Mouse (Mus musculus): ENCODE data around the gene Tbc1d16. TPM values are rescaled to one million over a fixed set of nuclear protein-coding genes. Genes with fewer than 3 reads are reported as not detected.
"Not testable (repeated sequence)": the region's sequence is repeated elsewhere in the genome, so short reads cannot be mapped to it uniquely, and the experiment has no call there.

Tbc1d16 gene
- 12.8 and 15.0 TPM in 2 replicates for polyA plus RNA-seq (2015; fragmentation: Nextera tagmentation; extraction: Ambion mirVana)

DNA sequence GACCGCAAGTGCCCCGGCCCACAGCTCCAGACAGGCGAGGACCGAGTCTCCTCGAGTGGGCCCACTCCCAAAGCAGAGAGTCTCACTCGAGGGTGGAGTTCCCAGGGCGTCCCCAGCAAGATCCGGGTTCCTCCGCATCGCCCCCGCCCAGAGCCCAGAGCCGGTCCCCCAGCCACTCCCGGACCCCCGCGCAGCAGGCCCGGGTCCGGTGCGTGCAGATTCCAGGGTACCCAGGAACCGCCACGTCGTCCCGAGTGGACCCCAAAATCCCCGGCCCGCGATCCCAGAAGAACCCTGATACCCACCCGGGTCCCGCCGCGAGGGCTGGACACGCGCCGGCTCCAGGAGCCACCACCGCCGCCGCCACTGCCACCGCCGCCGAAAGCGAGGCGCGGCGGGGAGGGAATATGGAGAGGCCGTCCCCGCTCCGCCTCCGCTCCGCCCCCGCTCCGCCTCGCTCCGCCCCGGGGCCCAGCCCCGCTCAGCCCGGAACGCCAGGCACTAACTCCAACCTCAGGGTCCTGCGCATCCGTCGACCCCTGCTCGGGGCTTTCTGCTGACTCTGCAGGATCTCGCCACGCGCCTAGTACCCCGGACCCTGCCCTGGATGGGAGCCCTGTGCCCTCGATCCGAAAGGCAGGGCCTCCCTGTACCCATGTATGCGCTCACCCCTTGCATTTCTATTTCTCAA lies at the start of gene Tbc1d16, which contains the start of gene Ccdc40:
Tbc1d16 (minus strand) TSS at position 409 of the 691 bp plus-strand sequence.
Ccdc40 (plus strand) TSS at position 482 of the 691 bp plus-strand sequence.
- 1% methylated on average over 66 of the region's 66 CpGs for WGBS
- no peaks in the 10 kb centered on the region for H3K9me3 ChIP-seq (replicated peaks)
- peak within 1 kb of the TSS; percentile 89 for H3K4me2 ChIP-seq
- H3K4me3 ChIP-seq (replicated peaks): peak within 1 kb of the TSS; percentile 70
- peaks cover 50% of the 10 kb centered on the region for H3K4me1 ChIP-seq
- H3K9ac ChIP-seq: peak within 1 kb of the TSS; percentile 84
- H3K27ac ChIP-seq: peak within 1 kb of the TSS; percentile 28; the same call in 1 of the 2 replicates
- H3K27me3 ChIP-seq: peaks cover 8% of the 10 kb centered on the region; the same call in 1 of the 2 replicates
- peak; percentile 91 for ATAC-seq (replicated peaks; ENCODE audit: low FRiP score)
- H3K36me3 ChIP-seq: no peaks in the 10 kb centered on the region

DNA sequence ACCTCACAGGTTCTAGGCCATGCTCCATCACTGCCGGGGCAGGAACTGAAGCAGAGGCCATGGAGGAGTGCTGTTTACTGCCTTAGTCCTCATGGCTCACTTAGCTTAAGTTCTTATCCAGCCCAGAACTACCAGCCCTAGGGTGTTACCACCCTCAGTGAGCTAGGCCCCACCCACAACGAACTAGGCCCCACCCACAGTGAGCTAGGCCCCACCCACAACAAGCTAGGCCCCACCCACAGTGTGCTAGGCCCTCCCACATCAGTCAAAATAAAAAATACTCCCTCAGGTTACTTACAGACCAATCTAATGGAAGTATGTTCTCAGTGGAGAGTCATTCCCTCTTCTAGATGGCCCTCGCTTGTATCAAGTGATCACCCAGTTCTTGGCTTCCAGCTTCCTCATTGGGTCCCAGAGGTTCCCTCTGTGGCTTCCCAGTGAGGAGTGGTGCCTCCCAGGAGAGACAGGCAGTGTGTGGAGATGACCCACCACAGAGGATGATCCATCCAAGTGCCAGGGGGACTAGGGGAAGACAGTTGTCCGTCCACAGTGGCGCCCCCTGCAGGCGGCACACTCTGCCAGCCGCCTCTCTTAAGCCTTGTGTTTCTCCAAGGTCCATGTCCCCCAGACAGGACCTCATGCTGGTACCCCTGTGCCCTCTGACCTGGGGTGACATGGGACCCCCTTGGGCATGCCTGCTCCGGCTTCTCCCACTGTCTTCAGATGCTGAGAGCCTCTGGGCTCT lies 45.1 kb upstream of the Tbc1d16 start:
- Histone ChIP-seq H3K36me3 (peaks cover 41% of the 10 kb centered on the region), H3K9ac (no peak overlapping the region), H3K4me1 (peaks cover 3% of the 10 kb centered on the region), H3K27me3 (no peaks in the 10 kb centered on the region), H3K27ac (no peak overlapping the region), H3K4me2 (no peak overlapping the region), H3K4me3 (replicated peaks) (no peak overlapping the region), H3K9me3 (replicated peaks) (no peaks in the 10 kb centered on the region)
- 86% methylated on average over 8 of the region's 8 CpGs for WGBS
- ATAC-seq (replicated peaks; ENCODE audit: low FRiP score): no peak

DNA sequence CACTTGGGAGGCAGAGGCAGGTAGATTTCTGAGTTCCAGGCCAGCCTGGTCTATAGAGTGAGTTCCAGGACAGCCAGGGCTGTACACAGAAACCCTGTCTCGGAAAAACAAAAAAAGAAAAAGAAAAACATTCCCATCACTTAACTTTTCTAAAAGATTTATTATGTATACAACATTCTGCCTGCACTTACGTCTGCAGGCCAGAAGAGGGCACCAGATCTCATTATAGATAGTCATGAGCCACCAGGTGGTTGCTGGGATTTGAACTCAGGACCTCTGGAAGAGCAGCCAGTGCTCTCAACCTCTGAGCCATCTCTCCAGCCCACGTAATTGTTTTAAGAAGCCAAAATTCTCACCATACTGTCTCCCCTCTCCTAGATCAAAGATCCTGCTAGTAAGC lies 44.2 kb upstream of the Tbc1d16 start:
- not testable (repeated sequence) for H3K9me3 ChIP-seq (replicated peaks); ATAC-seq (replicated peaks; ENCODE audit: low FRiP score); H3K4me2 ChIP-seq; H3K27ac ChIP-seq; H3K4me1 ChIP-seq; H3K9ac ChIP-seq; H3K27me3 ChIP-seq; H3K4me3 ChIP-seq (replicated peaks)
- 58% methylated on average over 3 of the region's 3 CpGs for WGBS
- H3K36me3 ChIP-seq: peaks cover 41% of the 10 kb centered on the region

DNA sequence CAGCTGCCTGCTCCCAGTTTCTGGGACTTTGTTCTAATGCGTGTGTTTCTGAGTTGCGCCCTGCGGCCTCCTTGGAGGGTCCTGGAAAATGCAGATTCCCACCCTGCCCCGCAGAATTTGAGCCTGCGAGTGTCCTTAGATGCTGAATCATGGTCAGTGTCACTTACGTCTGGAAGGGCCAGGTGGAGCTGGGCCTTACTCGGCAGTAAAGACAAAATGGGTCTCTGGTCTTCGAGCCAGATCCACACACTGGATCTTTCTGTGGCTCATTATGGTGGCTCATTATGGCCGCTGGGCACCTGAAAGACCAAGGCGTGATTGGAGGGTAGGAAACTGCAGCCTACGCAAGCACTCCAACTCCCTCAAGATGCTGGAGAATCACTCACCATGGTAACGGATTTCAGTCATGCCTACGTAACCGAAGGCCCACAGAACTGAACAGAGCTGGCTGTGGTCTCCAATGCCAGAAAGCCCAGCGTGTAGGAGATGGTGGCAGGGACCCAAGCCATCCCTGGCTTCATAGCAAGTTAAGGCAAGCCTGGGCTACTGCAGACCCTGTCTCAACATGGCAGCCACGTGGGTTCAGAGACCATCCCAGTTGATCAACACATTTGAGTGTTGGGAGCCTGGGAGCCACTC lies 40.4 kb upstream of the Tbc1d16 start:
- no peaks in the 10 kb centered on the region for H3K27me3 ChIP-seq
- 0 out of 2 replicates have a peak overlapping the region, but pooled peaks have one; percentile 63 for H3K27ac ChIP-seq
- peak overlapping the region; percentile 70 for H3K4me3 ChIP-seq (replicated peaks)
- H3K4me2 ChIP-seq: peak overlapping the region; percentile 95
- 0 out of 2 replicates have a peak, but pooled peaks have one; percentile 7 for ATAC-seq (replicated peaks; ENCODE audit: low FRiP score)
- WGBS: 75% methylated on average over 16 of the region's 16 CpGs
- H3K9me3 ChIP-seq (replicated peaks): no peaks in the 10 kb centered on the region
- peak overlapping the region; percentile 68; the same call in 1 of the 2 replicates for H3K9ac ChIP-seq
- peaks cover 13% of the 10 kb centered on the region for H3K4me1 ChIP-seq
- peaks cover 12% of the 10 kb centered on the region for H3K36me3 ChIP-seq

DNA sequence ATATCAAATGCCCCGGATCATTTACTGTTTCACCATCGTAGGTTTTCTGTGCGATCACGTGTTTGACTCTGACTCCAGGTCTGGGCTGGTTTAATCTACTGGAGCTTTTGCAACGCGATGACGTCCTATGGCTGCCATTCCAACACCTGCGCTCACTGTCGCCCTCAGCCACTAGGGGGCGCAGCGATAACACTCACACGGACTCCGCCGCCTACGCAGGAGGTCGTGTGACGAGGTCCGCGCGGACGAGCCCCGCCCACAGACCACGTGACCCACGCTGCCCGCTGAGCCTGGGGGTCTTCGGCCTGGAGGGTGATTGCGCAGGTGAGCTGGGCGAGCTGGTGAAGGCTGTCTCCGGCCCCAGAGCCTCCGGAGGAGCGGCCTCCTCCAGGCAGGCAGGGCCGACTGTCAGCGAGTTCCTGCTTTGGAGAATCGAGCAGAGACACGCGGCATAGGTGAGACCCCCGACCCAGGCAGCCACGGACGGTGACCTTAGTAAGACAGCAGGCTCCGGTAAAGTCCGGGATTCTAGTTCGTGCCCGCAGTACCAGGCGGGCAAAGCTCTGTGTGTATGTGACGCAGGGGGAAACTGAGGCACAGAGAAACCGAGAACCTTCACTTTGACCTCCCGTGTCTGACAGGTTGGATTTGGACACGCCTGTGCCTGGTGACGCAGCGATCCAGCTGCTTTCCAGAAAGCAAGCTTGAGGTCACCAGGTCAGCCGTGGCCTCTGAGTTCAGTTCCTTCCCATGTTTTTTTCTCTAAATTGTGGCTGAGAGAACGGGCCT lies 39.7 kb upstream of the Tbc1d16 start, which contains the start of gene Gaa:
Gaa (plus strand) TSS at position 120 of the 789 bp plus-strand sequence.
- H3K9me3 ChIP-seq (replicated peaks): no peaks in the 10 kb centered on the region
- peak within 1 kb of the TSS; percentile 63; the same call in 1 of the 2 replicates for H3K27ac ChIP-seq
- peak within 1 kb of the TSS; percentile 68 for H3K9ac ChIP-seq
- peak within 1 kb of the TSS; percentile 70 for H3K4me3 ChIP-seq (replicated peaks)
- H3K4me2 ChIP-seq: peak within 1 kb of the TSS; percentile 95
- H3K4me1 ChIP-seq: peaks cover 13% of the 10 kb centered on the region
- 2% methylated on average over 52 of the region's 52 CpGs for WGBS
- ATAC-seq (replicated peaks; ENCODE audit: low FRiP score): peak; percentile 75
- H3K27me3 ChIP-seq: no peaks in the 10 kb centered on the region
- peaks cover 5% of the 10 kb centered on the region for H3K36me3 ChIP-seq

DNA sequence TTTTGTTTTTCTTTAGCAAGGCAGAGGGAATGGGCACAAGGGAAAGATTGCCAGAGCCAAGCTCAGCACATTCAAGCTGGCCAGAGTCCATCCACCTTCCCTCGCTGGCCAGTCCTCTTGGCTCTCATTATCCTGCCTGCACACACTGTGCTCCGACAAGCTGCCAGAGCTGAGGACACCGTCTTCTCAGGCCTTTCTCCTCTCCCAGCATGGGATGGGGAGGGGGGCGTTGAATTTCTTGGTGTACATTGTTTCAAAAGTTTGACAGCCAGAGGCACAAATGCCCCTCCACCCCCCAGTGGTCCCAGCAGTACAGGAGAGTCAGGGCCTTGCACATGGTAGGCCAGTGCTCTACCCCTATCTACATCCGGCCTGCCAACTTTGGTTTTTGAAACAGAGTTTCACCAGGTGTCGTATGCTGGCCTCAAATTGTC lies 39.0 kb upstream of the Tbc1d16 start:
- Histone ChIP-seq H3K9me3 (replicated peaks) (no peaks in the 10 kb centered on the region), H3K9ac (no peak overlapping the region), H3K4me2 (peak overlapping the region; percentile 95), H3K27ac (0 out of 2 replicates have a peak overlapping the region, but pooled peaks have one; percentile 23), H3K4me1 (peaks cover 13% of the 10 kb centered on the region), H3K36me3 (no peaks in the 10 kb centered on the region; the same call in 1 of the 2 replicates), H3K27me3 (no peaks in the 10 kb centered on the region), H3K4me3 (replicated peaks) (no peak overlapping the region)
- ATAC-seq (replicated peaks; ENCODE audit: low FRiP score): peak; percentile 42
- WGBS: 53% methylated on average over 6 of the region's 6 CpGs

DNA sequence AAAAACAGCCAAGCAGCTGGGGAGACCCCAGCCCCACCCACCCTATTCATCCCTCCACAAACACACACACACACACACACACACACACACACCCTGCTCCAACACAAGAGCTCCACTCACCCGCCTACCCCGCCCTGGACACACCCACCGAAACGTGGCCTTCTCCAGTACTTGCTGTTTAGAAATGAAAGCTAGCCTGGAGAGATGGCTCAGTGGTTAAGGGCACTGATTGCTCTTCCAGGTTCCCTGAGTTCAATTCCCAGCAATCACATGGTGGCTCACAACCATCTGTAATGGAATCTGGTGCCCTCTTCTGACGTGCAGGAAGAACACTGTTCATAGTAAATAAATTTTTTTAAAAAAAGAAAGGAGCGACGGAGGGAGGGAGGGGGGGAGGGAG lies 37.5 kb upstream of the Tbc1d16 start:
- Histone ChIP-seq H3K4me3 (replicated peaks) (no peak overlapping the region), H3K9me3 (replicated peaks) (no peaks in the 10 kb centered on the region), H3K27ac (no peak overlapping the region), H3K27me3 (no peaks in the 10 kb centered on the region), H3K4me1 (peaks cover 13% of the 10 kb centered on the region), H3K4me2 (no peak overlapping the region), H3K36me3 (no peaks in the 10 kb centered on the region), H3K9ac (no peak overlapping the region)
- WGBS: 81% methylated on average over 7 of the region's 7 CpGs
- no peak for ATAC-seq (replicated peaks; ENCODE audit: low FRiP score)

DNA sequence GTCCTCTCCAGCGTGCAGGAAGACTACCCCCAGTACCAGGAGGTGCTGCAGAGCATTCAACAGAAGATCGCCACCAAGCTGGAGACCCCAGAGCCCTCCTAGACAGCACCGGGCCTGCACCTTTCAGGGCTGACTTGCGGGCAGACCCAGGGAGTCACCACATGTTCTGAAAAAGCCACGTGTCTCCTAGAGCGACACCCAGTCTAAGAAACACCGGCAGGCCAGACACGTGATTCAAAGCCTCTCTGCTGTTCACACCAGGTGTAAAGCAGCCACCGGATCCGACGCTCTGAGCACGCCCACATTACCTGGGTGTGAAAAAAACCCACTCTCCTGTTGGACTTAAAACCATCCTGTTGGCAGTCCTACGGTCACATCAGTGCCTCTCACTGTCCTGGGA lies 36.1 kb upstream of the Tbc1d16 start:
- Histone ChIP-seq H3K9ac (no peak overlapping the region), H3K4me3 (replicated peaks) (no peak overlapping the region), H3K4me1 (peaks cover 14% of the 10 kb centered on the region), H3K27ac (no peak overlapping the region), H3K4me2 (no peak overlapping the region), H3K36me3 (no peaks in the 10 kb centered on the region), H3K9me3 (replicated peaks) (no peaks in the 10 kb centered on the region), H3K27me3 (no peaks in the 10 kb centered on the region)
- no peak for ATAC-seq (replicated peaks; ENCODE audit: low FRiP score)
- WGBS: 91% methylated on average over 13 of the region's 13 CpGs

DNA sequence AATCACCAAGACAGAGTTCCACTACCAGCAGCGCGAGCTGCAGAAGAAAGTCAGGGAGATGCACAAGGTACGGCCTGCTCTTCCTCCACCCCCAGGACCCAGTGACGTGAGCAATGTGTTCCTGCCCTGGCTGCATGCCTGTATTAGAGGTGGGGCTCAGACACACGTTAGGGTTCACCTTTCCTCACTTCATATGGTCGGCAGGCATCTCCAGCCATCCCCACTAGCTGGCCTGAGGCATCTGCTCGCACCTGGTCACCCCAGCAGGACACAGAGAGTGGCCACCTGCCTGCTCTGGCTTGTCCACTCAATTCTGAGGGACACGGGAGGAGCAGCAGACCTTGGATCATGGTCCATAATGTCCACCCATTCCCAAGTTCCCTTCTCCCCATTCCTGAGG lies 31.7 kb upstream of the Tbc1d16 start:
- Histone ChIP-seq H3K27ac (no peak overlapping the region), H3K4me2 (no peak overlapping the region), H3K4me1 (peaks cover 38% of the 10 kb centered on the region), H3K27me3 (no peaks in the 10 kb centered on the region), H3K4me3 (replicated peaks) (no peak overlapping the region), H3K36me3 (no peaks in the 10 kb centered on the region), H3K9me3 (replicated peaks) (no peaks in the 10 kb centered on the region), H3K9ac (no peak overlapping the region)
- 87% methylated on average over 8 of the region's 8 CpGs for WGBS
- ATAC-seq (replicated peaks; ENCODE audit: low FRiP score): no peak

DNA sequence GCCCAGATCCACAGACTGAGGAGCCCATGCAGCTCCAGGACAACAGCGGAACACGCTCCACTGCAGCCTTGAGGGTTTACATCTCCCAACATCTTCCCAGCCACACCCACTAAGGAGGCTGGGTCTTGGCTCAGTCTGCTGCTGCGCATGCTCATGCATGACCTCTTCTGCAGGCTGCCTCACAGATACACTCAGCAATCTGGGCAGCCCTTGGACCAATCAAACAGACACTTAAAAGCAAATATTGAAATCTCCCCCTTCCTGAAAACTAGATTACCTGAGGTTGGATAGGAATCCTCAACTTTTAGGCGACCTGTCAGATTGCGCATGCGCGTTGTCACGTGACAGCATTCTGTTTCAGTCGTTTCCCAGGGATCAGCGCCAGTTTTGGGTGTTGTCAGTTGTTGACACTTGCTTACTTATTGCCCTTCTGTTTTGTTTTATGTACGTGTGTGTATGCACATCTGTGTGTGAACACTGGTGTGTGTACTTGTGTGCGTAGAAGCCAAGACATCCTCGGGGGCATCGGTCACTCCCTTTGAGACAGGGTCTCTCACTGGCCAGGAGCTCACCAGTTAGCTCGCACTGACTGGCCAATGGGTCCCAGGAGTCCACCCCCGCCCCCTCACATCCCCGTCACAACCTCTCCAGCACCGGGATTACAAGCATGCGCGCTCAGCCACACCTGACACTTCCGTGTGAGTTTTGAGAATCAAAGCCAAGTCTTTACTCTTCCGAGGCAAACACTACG lies 30.4 kb upstream of the Tbc1d16 start:
- H3K4me1 ChIP-seq: peaks cover 38% of the 10 kb centered on the region
- ATAC-seq (replicated peaks; ENCODE audit: low FRiP score): peak; percentile 83
- no peaks in the 10 kb centered on the region for H3K36me3 ChIP-seq
- H3K27me3 ChIP-seq: no peaks in the 10 kb centered on the region
- peak overlapping the region; percentile 28 for H3K4me3 ChIP-seq (replicated peaks)
- H3K27ac ChIP-seq: peak overlapping the region; percentile 29
- H3K4me2 ChIP-seq: peak overlapping the region; percentile 55
- no peak overlapping the region for H3K9ac ChIP-seq
- H3K9me3 ChIP-seq (replicated peaks): no peaks in the 10 kb centered on the region
- 52% methylated on average over 23 of the region's 23 CpGs for WGBS

DNA sequence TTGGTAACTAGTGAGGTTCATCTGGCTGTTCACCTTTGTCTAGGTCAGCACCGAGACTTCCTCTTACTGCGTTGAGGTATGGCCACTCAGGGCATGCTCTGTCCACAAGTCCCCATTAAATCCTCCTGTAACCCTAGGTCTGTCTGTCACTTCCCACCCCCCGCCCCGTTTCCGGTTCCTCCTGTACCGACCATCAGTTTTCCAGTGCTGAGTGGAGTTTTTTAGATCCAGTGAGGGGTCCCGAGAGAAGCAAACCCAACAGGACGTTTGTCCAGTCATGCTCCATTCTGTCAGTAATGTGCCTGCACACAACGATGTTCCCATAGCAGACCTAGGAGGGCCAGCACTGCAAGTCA lies 29.9 kb upstream of the Tbc1d16 start:
- peak overlapping the region; percentile 55 for H3K4me2 ChIP-seq
- ATAC-seq (replicated peaks; ENCODE audit: low FRiP score): peak; percentile 2; the same call in 1 of the 2 replicates
- WGBS: 50% methylated on average over 9 of the region's 9 CpGs
- peak overlapping the region; percentile 28 for H3K4me3 ChIP-seq (replicated peaks)
- H3K27ac ChIP-seq: peak overlapping the region; percentile 29
- no peaks in the 10 kb centered on the region for H3K9me3 ChIP-seq (replicated peaks)
- peaks cover 43% of the 10 kb centered on the region for H3K4me1 ChIP-seq
- no peak overlapping the region for H3K9ac ChIP-seq
- H3K27me3 ChIP-seq: no peaks in the 10 kb centered on the region
- H3K36me3 ChIP-seq: no peaks in the 10 kb centered on the region

All from kidney, embryonic 15.5 days (tissue).